Mouse (Mus musculus): ENCODE results near the gene Plekhd1. TPM values are rescaled to one million over a fixed set of nuclear protein-coding genes. Genes with fewer than 3 reads are reported as not detected.

Gene Plekhd1
- total RNA-seq, 2 experiments from 2014 or later = 1.9 to 2.1 TPM

Other genes with a start within 250 kb of the Plekhd1 start
- 10 to 100 TPM; 91.3 to 97.4 TPM for gene Exd2, start 229.5 kb upstream of the Plekhd1 start, total RNA-seq (2021)
- 10 to 100 TPM; 54.7 to 61.1 TPM for gene Galnt16, start 174.3 kb upstream of the Plekhd1 start, total RNA-seq (2021)
- 10 to 100 TPM; 42.0 to 42.2 TPM for gene Slc39a9, start 48.7 kb upstream of the Plekhd1 start, total RNA-seq (2021)
- 10 to 100 TPM; 63.8 to 67.9 TPM for gene Erh, start 48.2 kb upstream of the Plekhd1 start, total RNA-seq (2021)
- gene Ccdc177, start 68.1 kb downstream of the Plekhd1 start, total RNA-seq (2021) = 10 to 100 TPM; 18.6 to 18.8 TPM
- 10 to 100 TPM; 23.8 to 24.0 TPM for gene Susd6, start 97.9 kb downstream of the Plekhd1 start, total RNA-seq (2021)